Mouse (Mus musculus) kidney, adult 18-20 months (tissue): ENCODE data around the gene Spin2g.
"Not testable (repeated sequence)": the region's sequence is repeated elsewhere in the genome, so short reads cannot be mapped to it uniquely, and the experiment has no call there.

Experiments
- DNase-seq: peaks from one replicate; pipeline ENCODE4 v3.0.0; 2021

The Spin2g gene

GRCm38 (mm10) chrX:34238633-34239032, at the start of gene Spin2g:
Gene Spin2g (minus strand): TSS chrX:34238733.
- DNase-seq = not testable (repeated sequence)
